Mouse (Mus musculus) thymus, postnatal 10 days (tissue): ENCODE results near the gene 4930583I09Rik.

Source experiments
- DNase-seq, 2 experiments: peaks; one replicate each; pipeline ENCODE4 v3.0.0; 2021; ENCODE audit warnings: low spot score in 2 of 2

The 4930583I09Rik gene

DNA sequence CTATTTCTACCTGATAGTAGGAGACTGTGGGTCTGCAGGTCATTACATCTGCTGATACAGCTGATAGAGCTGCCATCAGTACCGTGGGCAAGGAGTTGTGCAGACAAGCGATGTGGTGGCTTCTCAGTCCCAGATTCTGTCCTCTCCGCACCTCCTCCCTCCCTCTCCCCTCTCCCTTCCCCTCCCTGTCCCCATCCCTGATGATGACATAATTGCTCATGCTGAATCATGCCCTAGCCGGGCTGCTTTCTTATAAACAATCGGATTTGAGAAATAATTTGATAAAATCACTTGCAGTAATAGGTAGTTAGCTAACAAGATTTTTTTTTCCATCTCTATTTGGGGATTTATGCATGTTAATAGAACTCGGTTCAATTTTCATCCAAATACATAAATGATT lies at the start of gene 4930583I09Rik:
4930583I09Rik (minus strand) TSS at position 144 of the 400 bp plus-strand sequence.
- DNase-seq = no peak

- no peak for DNase-seq
Measured at GRCm38 (mm10) chr17:64876111-64876510, 40.2 kb upstream of the 4930583I09Rik start.

DNA sequence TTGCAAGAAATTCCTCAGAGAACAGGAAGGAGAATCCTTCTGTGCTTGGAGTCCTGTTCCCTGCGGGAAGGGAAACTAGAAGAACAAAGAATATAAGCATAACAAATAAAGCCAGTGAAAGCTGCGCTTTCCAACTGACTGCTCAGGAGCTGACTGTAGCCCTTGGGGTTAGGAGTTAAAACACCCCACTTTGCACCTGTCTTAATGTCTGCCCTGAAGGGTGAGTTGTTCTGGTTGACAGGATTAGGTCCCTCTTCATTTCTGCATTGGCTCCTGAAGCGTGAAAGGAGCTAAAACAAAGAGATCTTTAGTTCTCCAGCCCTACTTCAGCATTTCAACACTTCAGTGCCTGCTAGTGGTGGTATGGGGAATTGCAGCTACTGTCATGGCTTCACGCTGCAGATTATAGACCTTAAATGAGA lies 37.8 kb upstream of the 4930583I09Rik start:
- DNase-seq = peak in 1 of 2 experiments; percentile 23

DNA sequence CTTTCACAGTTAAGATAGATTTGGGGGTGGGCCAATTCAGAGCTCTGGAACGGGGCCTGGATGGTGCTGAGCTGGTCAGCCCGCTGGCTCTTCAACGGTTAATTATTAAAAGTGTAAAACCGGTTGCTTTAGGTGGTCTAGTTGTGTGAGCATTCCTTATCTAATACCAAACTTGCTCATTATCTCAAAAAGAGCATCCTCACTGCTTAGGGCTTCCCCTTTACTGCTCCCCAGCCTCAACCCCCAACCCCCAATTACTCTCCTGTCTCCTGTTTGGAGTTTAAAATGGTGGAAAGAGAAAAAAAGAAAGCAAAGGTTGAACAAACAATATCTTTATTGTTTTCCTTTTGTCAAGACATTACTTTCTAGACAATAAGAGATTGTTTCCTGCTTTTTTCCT lies 27.9 kb upstream of the 4930583I09Rik start:
- DNase-seq = no peak

DNA sequence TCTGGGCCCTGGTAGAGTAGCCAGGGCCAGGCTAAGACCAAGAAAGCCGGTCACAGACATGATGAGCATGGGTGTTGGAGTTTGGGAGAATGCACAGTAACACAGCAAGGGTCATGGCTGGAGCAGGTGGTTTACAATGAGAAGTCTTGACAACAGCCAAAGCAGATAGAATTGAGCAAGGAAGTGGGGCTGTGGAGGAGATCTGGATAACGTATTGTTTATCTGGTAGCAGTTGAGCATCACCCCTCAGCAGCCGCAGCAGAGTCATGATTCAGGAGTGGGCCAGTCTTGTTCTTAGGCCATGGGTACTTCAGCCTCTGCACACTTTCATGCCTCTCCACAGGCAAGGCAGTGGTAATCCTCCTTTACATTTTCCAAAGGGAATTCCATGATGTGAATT lies 25.1 kb upstream of the 4930583I09Rik start:
- DNase-seq = no peak

- DNase-seq = no peak
Measured at GRCm38 (mm10) chr17:64858848-64859247, 23.0 kb upstream of the 4930583I09Rik start.

DNA sequence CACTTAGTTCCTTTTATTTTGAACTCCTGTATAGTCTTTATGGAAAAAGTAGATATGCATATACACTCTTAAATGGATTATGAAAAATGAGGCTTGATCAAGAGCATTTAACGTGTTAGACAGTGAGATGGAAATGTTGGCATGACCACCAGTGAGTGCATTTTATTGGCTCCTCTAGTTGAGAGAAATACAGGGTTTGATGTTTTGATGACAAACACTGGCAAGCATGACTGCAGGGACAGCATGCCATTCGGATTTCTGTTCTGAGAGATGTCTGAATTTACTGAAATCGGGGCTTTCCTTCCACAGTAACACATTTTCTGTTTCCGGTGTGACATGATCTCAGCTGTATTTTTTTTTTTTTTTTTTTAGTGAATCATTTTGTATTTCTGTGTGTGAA lies 12.2 kb upstream of the 4930583I09Rik start:
- DNase-seq = no peak

DNA sequence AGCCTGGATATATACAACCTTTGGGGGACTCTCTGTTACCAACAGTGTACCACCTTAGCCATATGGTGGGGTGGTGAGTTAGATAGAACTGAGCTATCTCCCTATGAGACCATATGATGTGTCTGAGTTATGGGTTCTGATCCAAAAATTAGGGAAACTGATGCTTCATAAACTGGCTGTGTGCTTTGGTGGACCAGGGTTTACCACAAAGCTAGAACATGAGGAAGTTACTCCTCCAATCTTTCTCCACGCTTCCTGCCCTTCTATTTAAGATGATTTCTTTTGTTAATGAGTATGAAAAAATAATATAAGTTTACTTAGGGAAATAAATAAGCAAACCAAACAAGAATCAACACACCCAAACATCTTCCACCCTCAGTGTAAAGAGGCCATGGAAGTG lies 10.8 kb upstream of the 4930583I09Rik start:
- DNase-seq = no peak

GRCm38 (mm10) chr17:64836892-64837291 lies 1.0 kb upstream of the 4930583I09Rik start:
- no peak for DNase-seq

DNA sequence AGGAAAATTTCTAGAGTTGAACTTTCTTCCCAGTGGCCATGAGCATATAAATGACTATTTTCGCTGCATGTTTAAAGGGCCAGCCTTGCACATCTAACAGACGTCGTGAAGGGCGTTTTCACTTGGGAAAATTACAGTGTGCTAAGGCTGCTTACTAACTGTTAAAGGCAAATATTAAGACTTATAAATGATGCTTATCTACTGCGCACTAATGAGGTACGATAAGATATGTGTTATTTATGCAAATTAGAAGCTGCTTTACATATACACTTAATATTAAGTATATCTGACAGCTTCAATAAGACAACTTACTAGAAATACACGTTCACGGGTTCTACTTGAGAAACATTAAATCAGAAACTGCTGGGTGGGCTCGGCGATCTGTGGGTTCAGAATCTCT lies 481 bp upstream of the 4930583I09Rik start:
- no peak for DNase-seq

- no peak for DNase-seq
Measured at GRCm38 (mm10) chr17:64833906-64834490, 1.9 kb downstream of the 4930583I09Rik start.

DNA sequence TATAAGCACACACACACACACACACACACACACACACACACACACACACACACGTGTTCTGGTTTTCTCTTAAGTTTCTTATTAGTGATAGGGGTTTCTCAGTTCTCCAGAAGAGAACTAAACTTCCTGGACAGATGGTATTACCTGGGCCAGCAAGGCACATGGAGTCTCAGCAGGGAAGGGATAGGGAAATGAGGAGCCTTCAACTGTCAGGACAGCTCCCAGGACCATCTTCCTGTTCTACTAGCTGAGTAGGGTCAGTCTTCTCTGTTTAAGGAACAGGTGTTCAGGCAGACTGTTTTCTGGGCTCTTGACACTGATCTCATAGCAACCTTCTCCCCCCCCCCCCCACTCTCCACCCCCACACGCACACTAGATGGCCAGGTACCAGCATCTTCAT lies 2.8 kb downstream of the 4930583I09Rik start:
- no peak for DNase-seq

DNA sequence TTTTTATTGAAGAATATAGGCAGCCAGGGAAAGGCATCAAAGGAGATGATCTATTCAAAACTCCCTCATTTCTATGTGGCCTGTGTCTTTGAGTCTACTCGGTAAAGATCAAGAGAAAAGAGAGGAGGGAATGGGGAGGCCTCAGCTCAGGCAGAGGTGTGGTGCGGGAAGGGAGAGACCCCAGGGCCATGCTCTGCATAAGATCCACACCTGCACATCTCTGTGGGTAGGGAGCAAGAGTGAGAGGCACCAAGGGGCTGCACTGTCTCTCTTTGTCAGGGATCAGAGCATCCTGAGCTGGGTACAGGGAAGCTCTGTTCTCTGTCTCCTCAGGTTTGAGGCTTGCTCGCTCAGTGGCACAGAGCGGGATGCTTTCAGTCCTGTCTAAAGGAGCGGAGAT lies 8.4 kb downstream of the 4930583I09Rik start:
- no peak for DNase-seq

DNA sequence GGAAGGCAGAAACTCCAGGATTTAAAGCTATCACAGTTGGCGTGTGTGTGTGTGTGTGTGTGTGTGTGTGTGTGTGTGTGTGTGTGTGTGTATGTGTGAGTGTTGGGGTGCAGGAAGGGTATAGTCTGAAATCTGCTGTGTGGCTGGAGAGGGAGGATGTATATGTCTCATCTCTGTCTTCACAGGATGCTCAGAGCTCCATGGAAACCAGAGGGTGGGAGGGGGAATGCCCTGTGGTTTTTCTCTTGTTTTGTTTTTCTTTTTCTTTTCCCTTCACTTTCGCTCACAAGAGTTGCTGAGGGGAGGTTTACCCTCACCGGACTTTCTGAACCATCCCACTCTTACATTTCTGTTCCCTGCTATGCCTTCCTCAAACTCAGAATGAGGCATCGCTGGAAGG lies 9.0 kb downstream of the 4930583I09Rik start:
- DNase-seq = no peak

- no peak for DNase-seq
Measured at GRCm38 (mm10) chr17:64822561-64822960, 13.3 kb downstream of the 4930583I09Rik start.

DNA sequence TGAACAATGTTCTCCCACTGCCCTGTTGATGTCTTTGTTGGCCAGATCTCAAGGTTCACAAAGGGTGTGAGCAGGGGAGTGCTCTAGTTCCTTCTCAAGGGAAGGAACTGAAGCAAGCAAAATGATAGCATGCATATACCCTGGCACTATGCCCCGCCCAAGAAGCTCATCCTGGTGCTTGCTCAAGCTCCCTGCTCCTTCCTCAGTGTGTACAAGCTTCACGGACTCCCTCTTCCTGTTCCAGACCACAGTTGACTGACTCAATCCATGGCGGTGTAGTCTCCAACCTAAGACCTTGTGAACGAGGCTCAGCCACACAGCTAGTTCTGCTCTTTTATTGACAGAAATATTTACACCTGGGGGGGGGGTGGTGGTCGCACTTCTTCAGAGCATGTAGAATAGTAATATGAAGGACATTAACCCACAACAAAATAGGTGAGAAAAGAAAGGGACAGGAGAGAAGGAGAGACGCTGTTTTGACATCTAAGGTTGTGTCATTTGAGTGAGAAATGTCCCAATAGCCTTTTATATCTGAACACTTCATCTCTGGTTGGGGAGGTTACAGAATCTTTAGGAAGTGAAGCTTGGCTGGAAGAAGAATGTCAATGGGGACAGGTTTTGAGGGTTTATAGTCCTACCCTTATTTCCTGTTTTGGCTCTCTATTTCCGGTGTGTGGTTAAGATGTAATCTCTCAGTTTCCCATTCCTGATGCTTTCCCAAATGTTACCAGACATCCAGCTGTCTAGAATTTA lies 14.9 kb downstream of the 4930583I09Rik start:
- no peak for DNase-seq

DNA sequence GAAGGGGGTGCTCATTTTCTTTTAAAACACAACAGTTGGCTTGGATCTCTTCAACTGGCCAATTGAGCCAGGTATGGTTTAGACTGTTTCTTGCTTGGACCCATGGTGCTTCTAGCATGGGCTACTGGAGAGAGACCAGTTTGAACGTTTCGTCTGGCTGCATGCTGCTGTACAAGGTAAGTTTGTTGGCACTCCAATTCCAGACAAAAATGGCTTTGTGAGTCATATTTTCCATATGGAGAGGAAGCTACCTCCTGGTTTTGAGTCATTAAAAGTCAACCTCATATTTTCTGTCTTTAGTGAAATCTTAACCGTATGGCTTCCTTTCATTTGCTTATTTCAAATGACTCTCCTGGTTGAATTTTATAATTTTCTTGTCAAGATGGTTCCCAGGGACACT lies 19.6 kb downstream of the 4930583I09Rik start:
- DNase-seq = no peak

DNA sequence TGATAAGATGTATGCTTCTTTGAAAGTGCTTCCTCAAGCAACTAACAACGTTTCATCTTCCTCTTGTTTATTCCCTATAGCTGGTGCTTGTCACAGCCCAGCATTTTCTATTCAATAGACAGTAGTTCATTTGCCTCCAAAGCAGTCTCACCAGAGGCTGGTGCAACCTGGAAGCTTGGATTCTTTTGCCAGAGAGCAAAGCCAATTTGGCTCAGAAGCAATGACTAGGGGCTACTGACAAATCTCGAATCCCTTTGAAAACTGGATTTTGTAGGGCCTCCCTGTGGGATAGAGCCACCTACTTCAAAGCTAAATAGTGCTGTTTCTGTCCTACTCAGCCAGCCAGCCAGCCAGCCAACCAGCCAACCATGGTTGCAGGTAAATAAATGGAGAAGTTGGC lies 20.1 kb downstream of the 4930583I09Rik start:
- no peak for DNase-seq

DNA sequence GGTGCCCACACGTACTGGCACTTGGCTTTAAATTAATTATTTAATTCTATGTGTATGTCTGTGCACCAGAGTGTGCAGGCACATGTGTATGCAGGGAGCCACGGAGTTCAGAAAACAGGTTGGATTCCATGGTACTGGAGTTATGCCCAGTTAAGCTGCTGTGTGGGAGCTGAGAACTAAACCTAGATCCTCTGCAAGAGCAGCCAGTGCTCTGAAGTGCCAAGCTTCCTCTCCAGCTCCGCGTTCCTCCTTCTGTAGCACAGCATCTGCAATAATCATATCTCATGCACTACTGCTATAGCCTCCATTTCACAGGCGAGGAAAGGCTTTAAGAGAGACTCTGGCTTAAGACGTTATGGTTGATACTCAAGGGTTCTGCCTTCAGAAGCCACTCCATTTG lies 22.3 kb downstream of the 4930583I09Rik start:
- DNase-seq = no peak

DNA sequence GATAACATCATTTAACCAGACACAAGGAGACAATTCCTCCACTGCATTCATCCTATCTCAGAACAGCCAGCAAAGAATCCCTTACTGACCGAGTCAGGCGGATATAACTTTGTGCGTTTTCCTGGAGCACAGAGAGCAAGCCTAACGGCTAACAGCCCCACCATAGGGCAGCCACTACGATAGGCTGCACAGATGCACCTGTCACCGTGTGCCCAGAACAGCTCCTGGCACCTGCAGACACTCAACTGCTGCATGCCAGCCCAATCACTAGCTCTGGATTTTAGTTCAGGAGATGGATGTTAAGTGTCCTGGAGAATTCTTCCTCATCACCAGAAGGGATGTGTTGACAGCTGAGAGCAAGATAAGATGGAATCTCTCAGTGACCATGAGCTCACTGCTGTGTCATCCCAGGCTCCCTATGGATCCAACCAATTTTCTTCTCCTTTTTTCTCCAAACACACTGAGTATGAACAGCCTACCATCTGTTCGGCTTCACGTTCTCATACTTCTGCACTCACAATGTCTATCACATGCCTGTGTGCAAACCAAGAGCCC lies 29.8 kb downstream of the 4930583I09Rik start:
- no peak for DNase-seq

- no peak for DNase-seq
Measured at GRCm38 (mm10) chr17:64804375-64805124, 31.3 kb downstream of the 4930583I09Rik start.

DNA sequence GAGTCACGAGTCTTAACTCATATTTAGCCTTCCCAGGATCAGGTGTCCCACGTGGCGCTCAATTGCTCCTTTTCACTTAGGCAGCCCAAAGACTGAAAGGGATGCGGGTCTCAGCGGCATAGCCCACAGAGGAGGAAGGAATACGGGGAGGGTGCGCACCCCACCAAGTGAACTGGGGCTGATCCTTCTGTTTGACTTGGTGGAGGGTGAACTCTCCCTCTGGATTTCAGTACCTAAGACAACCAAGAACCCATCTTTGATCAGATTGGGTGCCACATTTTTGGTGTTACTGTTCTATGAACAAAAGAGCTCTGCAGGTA lies 33.0 kb downstream of the 4930583I09Rik start:
- DNase-seq = no peak
